Mouse (Mus musculus) limb, embryonic 14.5 days (tissue): ENCODE data around the gene Arid1a. TPM values are rescaled to one million over a fixed set of nuclear protein-coding genes. Genes with fewer than 3 reads are reported as not detected.
A peak's percentile ranks its signal among the peaks of the same experiment; 100 is the strongest.

Experiments
- ATAC-seq: fragments of 200-750 bp; cut with Nextera tagmentation; 2 replicates; pipeline ENCODE4 v1.8.0; 2017; ENCODE audit warnings: low read depth, moderate number of reproducible peaks, moderate TSS enrichment; ENCODE audit not compliant: low FRiP score
- DNase-seq: peaks from one replicate; pipeline ENCODE4 v3.0.0-alpha.2; 2015; ENCODE audit warnings: low spot score
- H3K27ac ChIP-seq: fragments of 300-500 bp; sonication (generic); replicated peaks from 2 replicates; pipeline ENCODE4 v1.5.1; 2014; ENCODE audit warnings: low read depth, mild to moderate bottlenecking, low read length, moderate library complexity, mixed read lengths
- H3K27me3 ChIP-seq: fragments of 300-500 bp; sonication (generic); 2 replicates; pipeline ENCODE4 v1.6.1; 2014; ENCODE audit warnings: low read length, mixed read lengths; ENCODE audit not compliant: control insufficient read depth, insufficient read depth
- H3K36me3 ChIP-seq: fragments of 300-500 bp; sonication (generic); 2 replicates; pipeline ENCODE4 v1.6.1; 2014; ENCODE audit warnings: mild to moderate bottlenecking, low read length, moderate library complexity, mixed read lengths; ENCODE audit not compliant: control insufficient read depth, insufficient read depth
- H3K4me1 ChIP-seq: fragments of 300-500 bp; sonication (generic); 2 replicates; pipeline ENCODE4 v1.6.1; 2014; ENCODE audit warnings: antibody characterized with exemption, low read length, mixed read lengths; ENCODE audit not compliant: control insufficient read depth, insufficient read depth
- H3K4me2 ChIP-seq: fragments of 300-500 bp; sonication (generic); replicated peaks from 2 replicates; pipeline ENCODE4 v1.6.1; 2014; ENCODE audit warnings: low read depth, mild to moderate bottlenecking, low read length, moderate library complexity; ENCODE audit not compliant: severe bottlenecking
- H3K4me3 ChIP-seq: fragments of 300-500 bp; sonication (generic); replicated peaks from 2 replicates; pipeline ENCODE4 v1.5.1; 2014; ENCODE audit warnings: low read length
- H3K9ac ChIP-seq: fragments of 300-500 bp; sonication (generic); 2 replicates; pipeline ENCODE4 v1.6.1; 2014; ENCODE audit warnings: mild to moderate bottlenecking, low read depth, low read length, moderate library complexity; ENCODE audit not compliant: severe bottlenecking
- H3K9me3 ChIP-seq: fragments of 300-500 bp; sonication (generic); 2 replicates; pipeline ENCODE4 v1.6.1; 2016; ENCODE audit warnings: low read length; ENCODE audit not compliant: control insufficient read depth
- POLR2A ChIP-seq: fragments of 200-500 bp; IDR thresholded peaks from 2 replicates; pipeline ENCODE4 v1.8.0; 2012; ENCODE audit warnings: inconsistent platforms, mild to moderate bottlenecking, moderate library complexity, borderline replicate concordance; ENCODE audit not compliant: insufficient read depth, insufficient read length; ENCODE audit errors: extremely low read depth
- WGBS: fragments of 180-500 bp; shearing (Covaris S2); extraction: QIAGEN DNeasy Blood & Tissue Kit; methylation state at CpG from one replicate; pipeline ENCODE4 v1.1.7; 2014; 5-methylcytosine and 5-hydroxymethylcytosine counted together
- polyA plus RNA-seq, 2 experiments: library from polyadenylated mRNA; depleted of rRNA in 1 of 2; stranded (reverse) in 1 of 2; unstranded in 1 of 2; fragments of >200 nt; fragmentation: Nextera tagmentation in 1 of 2; extraction: Ambion mirVana in 1 of 2; gene quantifications; 2 replicates each; pipeline versions ENCODE4 v1.2.1 to v1.2.3; 2012 to 2014

Gene Arid1a
- polyA plus RNA-seq (2012; rRNA removed) (70.8 and 87.1 TPM in 2 replicates), polyA plus RNA-seq (2014; fragmentation: Nextera tagmentation; extraction: Ambion mirVana) (33.3 and 40.8 TPM in 2 replicates)

DNA sequence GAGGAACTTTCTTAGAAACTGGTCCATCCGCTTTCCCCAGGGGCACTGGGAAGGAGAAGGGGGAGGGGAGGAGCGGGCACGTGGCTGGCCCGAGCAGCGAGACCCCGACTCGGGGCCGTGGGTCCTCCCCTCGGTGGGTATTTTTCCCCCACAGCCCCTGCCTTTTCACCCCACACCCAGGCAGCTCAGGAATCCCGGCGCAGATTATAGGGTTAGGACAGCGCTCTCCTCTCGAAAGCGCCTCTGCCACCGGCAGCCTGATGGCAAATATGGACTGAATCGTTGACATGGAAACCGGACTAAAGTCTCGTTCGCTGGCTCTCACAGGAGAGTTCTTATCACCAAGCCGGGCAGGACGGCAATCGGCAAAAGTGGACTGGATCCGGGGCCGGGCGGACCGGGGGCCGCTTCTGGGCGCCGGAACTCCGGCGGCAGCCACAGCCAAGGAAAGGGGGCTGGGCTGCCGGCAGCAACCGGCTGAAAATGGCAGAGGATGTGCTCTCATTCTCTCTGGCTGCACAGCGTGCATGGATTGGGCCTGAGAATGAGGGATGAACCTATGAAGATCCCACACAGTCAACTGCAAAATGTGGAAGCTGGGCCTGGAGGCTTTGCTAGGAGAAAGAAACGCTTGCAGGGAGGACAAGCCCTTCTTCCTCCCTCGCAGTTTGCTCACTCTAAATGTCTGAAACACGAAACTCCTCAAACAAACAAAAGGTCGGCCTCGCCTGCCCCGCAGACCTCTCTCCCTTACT is at the start of gene Arid1a:
Arid1a (minus strand) TSS at position 256 of the 755 bp plus-strand sequence.
- Histone ChIP-seq H3K4me1 (peaks cover 18% of the 10 kb centered on the region), H3K27me3 (no peaks in the 10 kb centered on the region), H3K9me3 (no peaks in the 10 kb centered on the region), H3K36me3 (no peaks in the 10 kb centered on the region), H3K4me3 (peak within 1 kb of the TSS; percentile 100), H3K9ac (peak within 1 kb of the TSS; percentile 78), H3K4me2 (peak within 1 kb of the TSS; percentile 91), H3K27ac (peak within 1 kb of the TSS; percentile 100)
- DNase-seq = peak; percentile 95
- peak; percentile 55 for ATAC-seq
- TF ChIP-seq POLR2A = 0 out of 2 replicates have a peak, but pooled peaks have one; percentile 27
- under 1% methylated on average over 39 of the region's 40 CpGs for WGBS

DNA sequence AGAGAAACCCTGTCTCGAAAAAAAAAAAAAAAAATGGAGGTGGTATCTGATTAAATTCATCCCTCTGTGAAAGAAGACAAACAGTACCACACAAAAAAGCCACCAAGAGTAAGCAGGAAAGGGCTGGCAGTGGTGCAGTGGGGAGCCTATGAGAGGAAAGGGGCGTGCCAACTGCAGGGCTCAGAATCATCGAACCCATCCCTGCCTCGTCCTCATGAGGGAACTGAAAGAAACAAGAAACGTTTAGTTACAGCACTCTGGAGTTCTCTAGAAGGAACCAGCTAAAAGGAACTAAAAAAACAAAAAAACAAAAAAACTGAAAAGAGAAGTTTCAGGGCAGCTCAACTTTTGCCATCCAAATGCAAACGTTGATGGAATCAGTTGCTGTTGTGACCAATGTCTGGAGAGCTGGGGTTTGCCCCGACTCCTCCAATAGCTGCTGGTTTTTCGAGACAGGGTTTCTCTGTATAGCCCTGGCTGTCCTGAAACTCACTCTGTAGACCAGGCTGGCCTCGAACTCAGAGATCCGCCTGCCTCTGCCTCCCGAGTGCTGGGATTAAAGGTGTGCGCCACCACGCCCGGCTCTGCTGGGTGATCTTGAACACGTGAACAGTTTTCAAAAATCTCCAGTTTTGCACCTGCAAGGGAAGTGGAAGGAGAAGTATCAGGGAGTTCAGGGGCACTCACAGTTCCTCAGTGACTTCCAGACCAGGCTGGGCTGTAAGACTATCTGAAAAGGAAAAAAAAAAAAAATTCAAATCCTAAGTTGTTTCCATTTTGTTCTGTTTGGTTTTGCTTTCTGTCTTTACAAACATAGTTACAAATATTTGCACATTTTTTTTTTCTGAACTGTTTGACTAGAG is 48.1 kb upstream of the Arid1a start:
- Histone ChIP-seq H3K9ac (no peak overlapping the region), H3K4me3 (no peak overlapping the region), H3K9me3 (no peaks in the 10 kb centered on the region), H3K4me1 (no peaks in the 10 kb centered on the region), H3K27ac (no peak overlapping the region), H3K4me2 (no peak overlapping the region), H3K36me3 (no peaks in the 10 kb centered on the region), H3K27me3 (no peaks in the 10 kb centered on the region)
- ATAC-seq (no peak), DNase-seq (no peak)
- WGBS = 77% methylated on average over 15 of the region's 15 CpGs
- no peak for TF ChIP-seq POLR2A

DNA sequence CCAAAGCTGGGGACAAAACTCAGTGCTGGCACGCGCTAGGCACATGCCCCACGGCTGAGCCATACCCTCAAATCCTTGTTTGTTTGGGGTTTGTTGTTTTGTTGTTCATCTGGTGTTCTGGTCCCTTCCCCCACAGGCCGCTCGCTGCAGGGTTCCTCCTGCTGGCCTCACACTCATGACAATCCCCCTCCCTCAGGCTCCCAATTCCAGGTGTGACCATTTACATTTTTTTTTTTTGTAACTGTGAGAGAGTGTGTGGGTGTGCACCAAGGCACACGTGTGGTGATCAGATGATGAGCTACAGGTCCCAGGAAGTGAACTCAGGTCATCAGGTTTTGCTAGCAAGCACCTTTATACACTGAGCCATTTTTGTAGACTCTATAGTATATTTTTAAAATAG is 44.0 kb upstream of the Arid1a start:
- 34% methylated on average over 6 of the region's 6 CpGs for WGBS

DNA sequence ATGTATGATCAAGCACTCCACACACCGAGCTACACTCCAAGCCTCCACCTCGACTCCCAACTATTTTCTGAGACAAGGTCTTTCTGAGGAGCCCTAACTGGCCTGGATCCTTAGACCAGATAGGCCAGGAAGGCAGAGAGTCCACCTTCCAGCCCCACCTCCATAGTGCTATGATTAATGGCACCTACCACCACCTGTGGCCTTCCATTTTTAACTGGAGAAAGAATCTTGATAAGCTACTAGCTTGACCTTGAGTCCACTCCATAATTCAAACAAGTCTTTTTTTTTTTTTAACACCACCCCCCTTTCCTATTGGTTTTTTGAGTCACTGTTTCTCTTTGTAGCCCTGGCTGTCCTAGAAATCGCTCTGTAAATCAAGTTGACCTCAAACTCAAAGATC is 36.7 kb upstream of the Arid1a start:
- Histone ChIP-seq H3K9me3 (no peaks in the 10 kb centered on the region), H3K4me2 (no peak overlapping the region), H3K4me1 (no peaks in the 10 kb centered on the region), H3K4me3 (no peak overlapping the region), H3K36me3 (no peaks in the 10 kb centered on the region), H3K27me3 (no peaks in the 10 kb centered on the region), H3K9ac (no peak overlapping the region), H3K27ac (no peak overlapping the region)
- no peak for DNase-seq
- no peak for ATAC-seq
- WGBS = 85% methylated on average over 3 of the region's 3 CpGs
- no peak for TF ChIP-seq POLR2A

More for the DNA sequence above, 44.0 kb upstream of the Arid1a start:
- DNase-seq = no peak
- H3K4me3 ChIP-seq = no peak overlapping the region
- H3K9me3 ChIP-seq = no peaks in the 10 kb centered on the region
- H3K4me2 ChIP-seq = no peak overlapping the region
- TF ChIP-seq POLR2A = no peak
- no peak overlapping the region for H3K27ac ChIP-seq
- no peaks in the 10 kb centered on the region for H3K36me3 ChIP-seq
- no peak overlapping the region for H3K9ac ChIP-seq
- ATAC-seq = no peak
- H3K4me1 ChIP-seq = no peaks in the 10 kb centered on the region
- H3K27me3 ChIP-seq = no peaks in the 10 kb centered on the region
